In genomic region chr14:47473891-47474290, GRCm38 (mm10) we compare ENCODE assay signal across 8 mouse cellular contexts. TPM values are rescaled to one million over a fixed set of nuclear protein-coding genes. Genes with fewer than 3 reads are reported as not detected.
DNase-seq lines count a peak whose midpoint lies in the region; ATAC-seq and TF ChIP-seq lines count a peak whose summit lies in the region.

No protein-coding gene starts in this region.

- H3K9me3 ChIP-seq in forebrain, embryonic 10.5 days, result no peaks in the 10 kb centered on the region
- no peaks in the 10 kb centered on the region for H3K9me3 ChIP-seq in forebrain, postnatal 0 days (ENCODE audit: low read length)
- no peaks in the 10 kb centered on the region for H3K9me3 ChIP-seq in E14TG2a.4 (ENCODE audit: low read length)
- no peaks in the 10 kb centered on the region for H3K9me3 ChIP-seq in hindbrain, embryonic 15.5 days
- H3K9me3 ChIP-seq in liver, embryonic 16.5 days (replicated peaks; ENCODE audit: control insufficient read depth, low read length), result no peaks in the 10 kb centered on the region

- H3K4me2 ChIP-seq in forebrain, postnatal 0 days (ENCODE audit: low read depth), result no peak overlapping the region; the same call in 1 of the 2 replicates
- peak overlapping the region; percentile 63 for H3K4me2 ChIP-seq in hindbrain, embryonic 15.5 days
- peak overlapping the region; percentile 55 for H3K4me2 ChIP-seq in liver, embryonic 16.5 days (ENCODE audit: low read depth, low read length)

- TF ChIP-seq CTCF in forebrain, postnatal 0 days (IDR thresholded peaks at IDR 0.05; ENCODE audit: low read depth), result no peak
- no peak for TF ChIP-seq CTCF in E14TG2a.4 (conservative IDR thresholded peaks at IDR 0.05; ENCODE audit: low read length)
- TF ChIP-seq CTCF in thymus, adult 2 months (IDR thresholded peaks at IDR 0.05; ENCODE audit: borderline replicate concordance, control insufficient read depth, extremely low read depth, insufficient read depth, low read length, poor library complexity), result no peak

- H3K9ac ChIP-seq in forebrain, postnatal 0 days, result no peak overlapping the region
- H3K9ac ChIP-seq in hindbrain, embryonic 15.5 days, result no peak overlapping the region
- peak overlapping the region; percentile 99 for H3K9ac ChIP-seq in liver, embryonic 16.5 days (ENCODE audit: low read depth, low read length)

- 88% methylated on average over 9 of the region's 9 CpGs for WGBS in forebrain, embryonic 10.5 days
- 89% methylated on average over 9 of the region's 9 CpGs for WGBS in forebrain, postnatal 0 days
- WGBS in hindbrain, embryonic 15.5 days, result 89% methylated on average over 9 of the region's 9 CpGs
- WGBS in liver, embryonic 16.5 days (ENCODE audit: insufficient replicate concordance), result 73% methylated on average over 9 of the region's 9 CpGs
- WGBS in thymus, adult 2 months, result 93% methylated on average over 9 of the region's 9 CpGs

- no peak for TF ChIP-seq POLR2A in thymus, adult 2 months (IDR thresholded peaks at IDR 0.05; ENCODE audit: control insufficient read depth, extremely low read depth, insufficient read depth, low read length, poor library complexity)

- ATAC-seq in forebrain, postnatal 0 days, result no peak
- ATAC-seq in hindbrain, embryonic 15.5 days (ENCODE audit: low FRiP score, low read depth), result no peak
- no peak for ATAC-seq in liver, embryonic 16.5 days (ENCODE audit: low read depth)

- peak overlapping the region; percentile 80; the same call in 1 of the 2 replicates for H3K4me3 ChIP-seq in forebrain, embryonic 10.5 days
- H3K4me3 ChIP-seq in forebrain, postnatal 0 days (ENCODE audit: low read depth, low read length), result no peak overlapping the region
- H3K4me3 ChIP-seq in E14TG2a.4 (replicated peaks; ENCODE audit: low read length), result peak overlapping the region; percentile 90; the same call in 1 of the 2 replicates
- peak overlapping the region; percentile 79; the same call in 1 of the 2 replicates for H3K4me3 ChIP-seq in hindbrain, embryonic 15.5 days
- peak overlapping the region; percentile 99 for H3K4me3 ChIP-seq in liver, embryonic 16.5 days (ENCODE audit: low read depth, low read length)
- H3K4me3 ChIP-seq in thymus, adult 2 months (ENCODE audit: control insufficient read depth, insufficient read depth, low read length), result no peak overlapping the region

- peaks cover 9% of the 10 kb centered on the region for H3K36me3 ChIP-seq in forebrain, embryonic 10.5 days (replicated peaks)
- no peaks in the 10 kb centered on the region for H3K36me3 ChIP-seq in forebrain, postnatal 0 days (ENCODE audit: insufficient read depth)
- H3K36me3 ChIP-seq in E14TG2a.4 (ENCODE audit: insufficient read depth, low read length), result peaks cover 13% of the 10 kb centered on the region; the same call in 1 of the 2 replicates
- no peaks in the 10 kb centered on the region for H3K36me3 ChIP-seq in hindbrain, embryonic 15.5 days
- peaks cover 5% of the 10 kb centered on the region for H3K36me3 ChIP-seq in liver, embryonic 16.5 days (ENCODE audit: control insufficient read depth, insufficient read depth)
- H3K36me3 ChIP-seq in thymus, adult 2 months (ENCODE audit: control insufficient read depth, insufficient read depth, low read length), result no peaks in the 10 kb centered on the region

- no peak overlapping the region for H3K27ac ChIP-seq in forebrain, embryonic 10.5 days
- H3K27ac ChIP-seq in forebrain, postnatal 0 days (ENCODE audit: low read depth, low read length), result no peak overlapping the region
- no peak overlapping the region for H3K27ac ChIP-seq in hindbrain, embryonic 15.5 days (replicated peaks)
- peak overlapping the region; percentile 98 for H3K27ac ChIP-seq in liver, embryonic 16.5 days (ENCODE audit: low read length)
- no peak overlapping the region for H3K27ac ChIP-seq in thymus, adult 2 months (ENCODE audit: control insufficient read depth, insufficient read depth, low read length)

- DNase-seq in forebrain, embryonic 10.5 days (ENCODE audit: extremely low spot score, low spot score), result no peak
- no peak for DNase-seq in forebrain, postnatal 0 days
- no peak for DNase-seq in thymus, adult 2 months
- no peak for DNase-seq in thymus, postnatal 25 days
- no peak for DNase-seq in adrenal gland, adult 18-20 months (ENCODE audit: low spot score in 2 of 2)

- no peaks in the 10 kb centered on the region for H3K27me3 ChIP-seq in forebrain, embryonic 10.5 days (ENCODE audit: poor library complexity, severe bottlenecking)
- H3K27me3 ChIP-seq in forebrain, postnatal 0 days (ENCODE audit: insufficient read depth, low read length), result no peaks in the 10 kb centered on the region
- H3K27me3 ChIP-seq in E14TG2a.4 (ENCODE audit: insufficient read depth, low read length), result no peaks in the 10 kb centered on the region
- no peaks in the 10 kb centered on the region for H3K27me3 ChIP-seq in hindbrain, embryonic 15.5 days
- no peaks in the 10 kb centered on the region for H3K27me3 ChIP-seq in liver, embryonic 16.5 days (ENCODE audit: control insufficient read depth, insufficient read depth, low read depth, low read length)
- no peaks in the 10 kb centered on the region for H3K27me3 ChIP-seq in thymus, adult 2 months (ENCODE audit: control insufficient read depth, insufficient read depth, low read length)

- peaks cover 16% of the 10 kb centered on the region for H3K4me1 ChIP-seq in forebrain, embryonic 10.5 days
- H3K4me1 ChIP-seq in forebrain, postnatal 0 days (ENCODE audit: insufficient read depth), result no peaks in the 10 kb centered on the region
- H3K4me1 ChIP-seq in E14TG2a.4 (replicated peaks; ENCODE audit: low read depth, low read length), result peaks cover 29% of the 10 kb centered on the region
- peaks cover 16% of the 10 kb centered on the region for H3K4me1 ChIP-seq in hindbrain, embryonic 15.5 days (replicated peaks)
- peaks cover 33% of the 10 kb centered on the region for H3K4me1 ChIP-seq in liver, embryonic 16.5 days (ENCODE audit: control insufficient read depth, low read depth, low read length)
- H3K4me1 ChIP-seq in thymus, adult 2 months (replicated peaks; ENCODE audit: control insufficient read depth, insufficient read depth, low read length), result peaks cover 12% of the 10 kb centered on the region

RNA-seq across cellular contexts. Expression of gene Fbxo34, which starts 23.7 kb away (rescaled TPM):
- polyA plus RNA-seq in forebrain, embryonic 10.5 days (2016; fragmentation: Nextera tagmentation; extraction: Ambion mirVana), result 26.5 and 28.4 TPM in 2 replicates
- total RNA-seq in forebrain, postnatal 0 days (2014; rRNA removed), result 18.9 and 20.0 TPM in 2 replicates
- 23.0 and 33.8 TPM in 2 replicates for polyA plus RNA-seq in forebrain, postnatal 0 days (2015; fragmentation: Nextera tagmentation; extraction: Ambion mirVana)
- 29.1 and 31.4 TPM in 2 replicates for polyA plus RNA-seq in hindbrain, embryonic 15.5 days (2015; fragmentation: Nextera tagmentation; extraction: Ambion mirVana)
- 38.3 and 41.6 TPM in 2 replicates for polyA plus RNA-seq in liver, embryonic 16.5 days (2015; fragmentation: Nextera tagmentation; extraction: Ambion mirVana)
- 17.6 and 18.1 TPM in 2 replicates for polyA plus RNA-seq in thymus, adult 2 months (2012; rRNA removed)
- 10 to 100 TPM; 21.5 to 28.3 TPM for total RNA-seq in adrenal gland, adult 18-20 months (2021)

RNA-seq across cellular contexts. Expression of gene Dlgap5, which starts 55.7 kb away (rescaled TPM):
- polyA plus RNA-seq in forebrain, embryonic 10.5 days (2016; fragmentation: Nextera tagmentation; extraction: Ambion mirVana), result 86.4 and 88.0 TPM in 2 replicates
- total RNA-seq in forebrain, postnatal 0 days (2014; rRNA removed), result 2.3 and 9.4 TPM in 2 replicates
- 2.9 and 3.3 TPM in 2 replicates for polyA plus RNA-seq in forebrain, postnatal 0 days (2015; fragmentation: Nextera tagmentation; extraction: Ambion mirVana)
- 8.4 and 10.0 TPM in 2 replicates for polyA plus RNA-seq in hindbrain, embryonic 15.5 days (2015; fragmentation: Nextera tagmentation; extraction: Ambion mirVana)
- 43.3 and 49.9 TPM in 2 replicates for polyA plus RNA-seq in liver, embryonic 16.5 days (2015; fragmentation: Nextera tagmentation; extraction: Ambion mirVana)
- polyA plus RNA-seq in thymus, adult 2 months (2012; rRNA removed), result 15.5 and 21.6 TPM in 2 replicates
- total RNA-seq in adrenal gland, adult 18-20 months (2021), result 1 to 10 TPM in 1 of 2 experiments, under 1 TPM in 1; 0.93 to 2.2 TPM

Comparison
In these comparisons a context has a peak if more than half of its experiments do, and no peak if none do; other contexts are left out.
1. H3K4me3 ChIP-seq: peak in forebrain, embryonic 10.5 days (single experiment), E14TG2a.4 (single experiment), hindbrain, embryonic 15.5 days (single experiment) and liver, embryonic 16.5 days (single experiment); none in forebrain, postnatal 0 days (single experiment) and thymus, adult 2 months (single experiment).